Mouse (Mus musculus): ENCODE data around the gene Kif21b. TPM values are rescaled to one million over a fixed set of nuclear protein-coding genes. Genes with fewer than 3 reads are reported as not detected.

Kif21b gene
- polyA plus RNA-seq, 1 experiment: 31.1 TPM

DNA sequence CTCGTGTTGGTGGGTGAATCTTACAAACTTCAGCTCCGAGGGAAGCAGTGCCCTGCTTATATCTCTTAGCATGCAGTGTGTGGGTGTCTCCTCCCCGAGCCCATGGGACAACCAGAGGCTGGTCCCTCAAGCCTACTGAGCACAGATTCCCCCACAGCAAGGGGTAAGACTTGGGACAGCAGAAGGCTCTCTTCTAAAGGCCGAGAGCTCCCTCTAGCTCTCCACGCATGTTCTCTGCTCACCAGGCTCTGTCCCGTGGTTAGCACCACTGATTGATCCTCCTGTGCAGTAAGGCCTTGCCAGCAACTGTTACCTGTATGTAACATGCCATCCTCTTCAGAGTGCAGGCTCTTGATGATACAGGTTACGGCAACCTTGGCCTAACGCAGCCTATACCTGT, 36.5 kb downstream of the Kif21b start:
- TF ChIP-seq GATA1 (IDR thresholded peaks at IDR 0.05; ENCODE audit: low read length): no peak

DNA sequence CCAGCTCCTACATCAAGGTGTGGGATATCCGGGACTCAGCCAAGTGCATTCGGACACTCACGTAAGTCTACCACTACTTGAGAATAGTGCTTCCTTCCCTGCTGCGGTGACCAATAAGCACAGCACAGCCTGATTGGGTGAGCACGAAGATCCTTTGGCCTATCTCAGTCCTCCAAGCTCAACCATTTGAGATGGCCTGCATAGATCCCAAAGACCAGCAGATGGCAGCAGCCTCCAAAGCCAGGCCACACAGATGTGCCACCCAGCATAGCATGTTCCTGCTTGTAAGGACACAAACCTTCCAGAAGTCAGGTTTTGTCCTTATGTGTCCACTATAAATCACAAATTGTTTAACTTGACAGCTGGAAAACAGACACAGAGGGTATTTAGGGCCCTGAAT, 38.9 kb downstream of the Kif21b start:
- TF ChIP-seq GATA1 (IDR thresholded peaks at IDR 0.05; ENCODE audit: low read length): no peak

GRCm38 (mm10) chr1:136172696-136173095, 41.5 kb downstream of the Kif21b start:
- TF ChIP-seq GATA1 (IDR thresholded peaks at IDR 0.05; ENCODE audit: low read length): no peak

GRCm38 (mm10) chr1:136174101-136174606, 43.0 kb downstream of the Kif21b start:
- no peak for TF ChIP-seq GATA1 (IDR thresholded peaks at IDR 0.05; ENCODE audit: low read length)

GRCm38 (mm10) chr1:136175183-136175582, 44.0 kb downstream of the Kif21b start:
- no peak for TF ChIP-seq GATA1 (IDR thresholded peaks at IDR 0.05; ENCODE audit: low read length)

DNA sequence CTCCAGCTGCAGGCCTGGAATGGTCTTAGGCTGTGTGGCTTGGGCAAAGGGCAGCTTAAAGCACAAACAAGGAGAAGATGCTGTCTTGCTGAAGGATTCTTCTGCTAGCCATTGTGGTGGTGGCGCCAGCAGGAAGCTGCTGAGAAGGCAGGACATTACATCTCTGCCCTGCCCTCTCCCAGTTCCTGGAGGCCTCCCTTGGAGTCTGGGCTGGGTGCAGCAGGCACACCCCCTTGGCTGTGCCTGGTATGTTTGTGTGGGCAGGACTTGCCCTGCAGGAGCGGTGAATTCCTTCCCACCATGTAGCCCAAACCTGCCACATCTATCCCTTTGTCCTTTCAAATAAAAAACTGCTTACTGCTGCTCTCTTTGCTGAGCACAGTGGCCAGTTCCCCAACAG, 45.9 kb downstream of the Kif21b start:
- no peak for TF ChIP-seq GATA1 (IDR thresholded peaks at IDR 0.05; ENCODE audit: low read length)

GRCm38 (mm10) chr1:136178741-136179140, 47.6 kb downstream of the Kif21b start:
- TF ChIP-seq GATA1 (IDR thresholded peaks at IDR 0.05; ENCODE audit: low read length): no peak

- TF ChIP-seq GATA1 (IDR thresholded peaks at IDR 0.05; ENCODE audit: low read length): peak; percentile 35
Measured at GRCm38 (mm10) chr1:136179511-136180001, 48.4 kb downstream of the Kif21b start.

DNA sequence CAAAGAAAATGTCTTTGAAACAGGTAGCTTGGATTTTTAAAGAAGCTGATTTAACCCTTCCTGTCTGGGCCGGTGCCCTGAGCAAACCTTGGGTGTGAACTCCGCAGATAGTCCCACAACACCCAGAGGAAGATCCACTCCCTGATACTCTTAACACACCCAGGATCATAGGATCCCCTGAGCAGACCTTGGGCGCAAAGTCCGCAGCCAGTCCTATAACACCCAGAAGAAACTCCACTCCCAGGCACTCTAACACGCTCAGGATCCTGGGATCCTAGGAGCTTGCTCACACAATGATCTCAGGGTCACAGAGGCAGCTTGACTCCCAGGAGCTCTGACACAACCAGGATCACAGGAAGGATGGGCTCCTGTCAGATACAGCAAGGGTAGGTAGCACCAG, 58.8 kb downstream of the Kif21b start:
- no peak for TF ChIP-seq GATA1 (IDR thresholded peaks at IDR 0.05; ENCODE audit: low read length)

- TF ChIP-seq GATA1 (IDR thresholded peaks at IDR 0.05; ENCODE audit: low read length): no peak
Measured at GRCm38 (mm10) chr1:136212803-136213202, 81.6 kb downstream of the Kif21b start, which contains the start of gene Mroh3. Gene Mroh3, minus strand, starts transcription at chr1:136212828.

DNA sequence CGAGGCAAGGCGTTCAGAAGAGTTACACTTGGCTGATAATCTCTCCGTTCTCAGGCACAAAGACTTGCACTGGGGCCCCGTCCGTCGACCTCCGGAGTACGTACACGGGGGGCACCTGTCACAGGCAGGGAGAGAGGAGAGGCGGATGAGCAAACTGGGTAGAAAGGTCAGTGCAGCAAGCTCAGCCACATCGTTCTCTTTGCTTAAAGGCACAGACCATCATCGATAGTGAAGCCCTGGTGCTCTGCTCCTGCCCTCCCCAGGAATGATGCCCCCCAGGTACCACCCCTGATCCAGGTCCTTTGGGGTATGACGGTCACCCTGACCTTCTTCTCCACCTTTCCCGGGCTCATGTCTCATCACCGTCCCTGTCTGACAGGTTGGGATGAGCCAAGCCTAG, 83.1 kb downstream of the Kif21b start:
- TF ChIP-seq GATA1 (IDR thresholded peaks at IDR 0.05; ENCODE audit: low read length): no peak

DNA sequence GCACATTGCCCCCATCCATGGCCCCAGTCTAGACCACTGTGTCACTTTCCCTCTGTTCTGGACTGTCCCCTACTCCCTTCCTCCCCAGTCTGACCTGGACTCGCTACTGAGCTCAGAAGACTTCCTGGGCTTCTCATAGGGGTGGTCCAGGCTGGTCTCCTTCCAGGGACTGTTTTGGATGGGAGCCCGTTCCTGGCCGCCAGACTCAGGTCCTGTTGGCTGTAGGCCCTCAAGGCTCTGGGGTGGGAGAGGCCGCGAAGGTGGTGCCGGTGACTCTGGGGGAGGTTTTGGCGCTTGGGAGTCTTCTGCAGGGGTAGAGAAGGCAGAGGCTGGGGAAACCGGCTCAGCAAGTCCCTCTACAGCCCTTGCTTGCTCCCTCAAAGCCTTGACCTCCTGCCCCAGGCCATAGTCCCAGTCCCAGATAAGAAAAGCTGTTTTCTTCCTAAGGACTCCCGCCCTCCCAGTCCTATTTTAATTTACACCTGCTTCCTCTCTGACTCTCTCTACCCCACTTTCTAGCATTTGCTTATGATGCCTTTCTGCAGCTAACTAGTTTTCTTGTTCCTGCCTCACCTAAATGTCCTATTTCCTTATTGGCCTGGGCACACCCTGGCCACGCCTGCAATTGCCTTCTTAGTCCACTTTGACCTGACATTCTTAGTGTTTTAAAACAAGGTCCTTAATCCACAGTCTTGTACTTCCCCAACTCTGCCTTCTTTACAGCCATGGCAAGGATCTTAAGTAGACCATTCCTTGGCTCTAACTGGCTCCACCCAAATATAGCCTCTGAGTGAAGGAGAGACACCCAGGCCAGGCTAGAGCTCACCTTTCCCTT, 89.1 kb downstream of the Kif21b start:
- TF ChIP-seq GATA1 (IDR thresholded peaks at IDR 0.05; ENCODE audit: low read length): no peak

- no peak for TF ChIP-seq GATA1 (IDR thresholded peaks at IDR 0.05; ENCODE audit: low read length)
Measured at GRCm38 (mm10) chr1:136222386-136222785, 91.2 kb downstream of the Kif21b start.

GRCm38 (mm10) chr1:136223758-136224342, 92.7 kb downstream of the Kif21b start:
- TF ChIP-seq GATA1 (IDR thresholded peaks at IDR 0.05; ENCODE audit: low read length): no peak

DNA sequence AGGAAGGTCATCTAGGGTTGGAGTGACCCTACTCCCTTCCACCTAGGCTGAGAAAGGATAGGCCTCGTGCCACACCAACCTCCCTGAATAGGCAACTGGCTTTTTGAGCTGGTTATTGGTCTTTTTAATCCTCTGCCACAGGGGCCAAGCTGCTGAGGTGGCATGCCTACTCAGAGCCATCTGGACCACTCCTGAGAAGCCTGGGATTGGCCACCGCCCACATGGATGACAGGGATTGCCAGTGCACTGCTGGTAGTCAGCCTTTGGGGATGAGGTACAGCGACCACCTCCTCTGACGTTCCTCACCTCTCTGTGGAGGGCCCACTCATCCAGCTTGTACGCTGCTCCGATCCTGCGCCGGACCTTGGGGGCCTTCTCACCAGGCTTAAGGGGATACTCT, 94.7 kb downstream of the Kif21b start:
- TF ChIP-seq GATA1 (IDR thresholded peaks at IDR 0.05; ENCODE audit: low read length): no peak

GRCm38 (mm10) chr1:136226626-136227025, 95.4 kb downstream of the Kif21b start:
- TF ChIP-seq GATA1 (IDR thresholded peaks at IDR 0.05; ENCODE audit: low read length): no peak

Other genes starting within 250 kb of the Kif21b start
- gene Pkp1, start 212.2 kb upstream of the Kif21b start, polyA plus RNA-seq (2012): not detected in 2 replicates
- gene Igfn1, start 125.0 kb upstream of the Kif21b start, polyA plus RNA-seq (2012): not detected in 2 replicates
- 69.9 and 94.1 TPM in 2 replicates for gene Tmem9, start 123.2 kb upstream of the Kif21b start, polyA plus RNA-seq (2012)
- gene Ascl5, start 80.6 kb upstream of the Kif21b start, polyA plus RNA-seq (2012): 0.26 and 0.44 TPM in 2 replicates
- not detected in 2 replicates for gene Cacna1s, start 78.6 kb upstream of the Kif21b start, polyA plus RNA-seq (2012)
- gene Mroh3, start 81.4 kb downstream of the Kif21b start, polyA plus RNA-seq (2012): not detected in 2 replicates
- gene Inava, start 102.9 kb downstream of the Kif21b start, polyA plus RNA-seq (2012): 0.05 and 0.19 TPM in 2 replicates
- not detected in 2 replicates for gene Gpr25, start 129.5 kb downstream of the Kif21b start, polyA plus RNA-seq (2012)
- 23.6 and 25.9 TPM in 2 replicates for gene Camsap2, start 214.7 kb downstream of the Kif21b start, polyA plus RNA-seq (2012)